Comparison of ENCODE assay signal across 7 mouse cellular contexts in the genomic region with DNA sequence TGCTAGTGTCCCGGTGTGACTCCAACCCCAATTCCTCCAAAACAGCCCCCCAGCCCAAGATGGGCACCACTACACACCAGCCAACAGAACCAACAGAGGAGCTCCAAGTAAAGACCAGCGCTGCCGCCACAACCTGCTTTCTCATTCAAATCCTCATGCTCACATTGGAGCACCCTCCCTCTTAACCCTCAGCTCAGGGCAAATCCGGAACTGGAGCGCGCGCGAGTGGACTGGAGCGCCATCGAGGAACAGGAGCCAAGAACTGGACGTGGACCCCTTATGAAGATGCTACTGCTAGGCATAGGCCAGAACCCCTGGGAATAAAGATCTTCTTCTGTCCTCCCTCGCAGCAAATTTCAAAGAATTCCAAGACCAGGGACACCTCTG. TPM values are rescaled to one million over a fixed set of nuclear protein-coding genes. Genes with fewer than 3 reads are reported as not detected.
DNase-seq lines count a peak whose midpoint lies in the region; ATAC-seq and TF ChIP-seq lines count a peak whose summit lies in the region.

A gene (minus strand): TSS at position 164 of the 387 bp plus-strand sequence.

- H3K4me1 ChIP-seq in ES-E14 (ENCODE audit: control insufficient read depth in 2 of 2, insufficient read depth in 2 of 2, low read length in 2 of 2, poor library complexity in 1 of 2), result no peaks in the 10 kb centered on the region
- H3K4me1 ChIP-seq in embryonic facial prominence, embryonic 11.5 days (ENCODE audit: control insufficient read depth, insufficient read depth, low read length), result no peaks in the 10 kb centered on the region; the same call in 1 of the 2 replicates

- in situ Hi-C loops in ES-E14 (cut with MboI; ENCODE audit: low sequenced_read_pairs in 2 of 2, unreplicated experiment in 2 of 2), result no loop called here

- H3K9ac ChIP-seq in ES-E14 (ENCODE audit: insufficient read depth, low read depth, low read length, poor library complexity, severe bottlenecking), result peak within 1 kb of the TSS; percentile 80
- H3K9ac ChIP-seq in embryonic facial prominence, embryonic 11.5 days (replicated peaks; ENCODE audit: low read length), result peak within 1 kb of the TSS; percentile 69

- no peaks in the 10 kb centered on the region for H3K9me3 ChIP-seq in ES-E14 (ENCODE audit: control insufficient read depth, insufficient read depth, low read depth, low read length)
- no peaks in the 10 kb centered on the region for H3K9me3 ChIP-seq in embryonic facial prominence, embryonic 11.5 days (replicated peaks; ENCODE audit: control insufficient read depth, low read length)

- 1% methylated on average over 12 of the region's 12 CpGs for WGBS in embryonic facial prominence, embryonic 11.5 days

- peak within 1 kb of the TSS; percentile 95 for H3K4me2 ChIP-seq in embryonic facial prominence, embryonic 11.5 days (ENCODE audit: low read depth, low read length)

- no peak within 1 kb of the TSS for H3K27ac ChIP-seq in ES-E14 (ENCODE audit: insufficient read depth, low read depth, low read length, poor library complexity, severe bottlenecking)
- 0 out of 2 replicates have a peak within 1 kb of the TSS, but pooled peaks have one; percentile 47 for H3K27ac ChIP-seq in embryonic facial prominence, embryonic 11.5 days (replicated peaks; ENCODE audit: low read depth, low read length)

- ATAC-seq in embryonic facial prominence, embryonic 11.5 days (replicated peaks; ENCODE audit: insufficient number of reproducible peaks, low FRiP score, low TSS enrichment, low read depth), result peak; percentile 64
- ATAC-seq in hematopoietic stem cell, adult 5-6 weeks (replicated peaks in 1 of 2; ENCODE audit: insufficient read depth in 1 of 2, low FRiP score in 2 of 2, low TSS enrichment in 1 of 2, low read depth in 1 of 2, poor library complexity in 2 of 2, severe bottlenecking in 2 of 2), result peak; percentile 91 to 93

- peak within 1 kb of the TSS; percentile 70 to 77 for H3K4me3 ChIP-seq in ES-E14 (ENCODE audit: insufficient read depth in 1 of 2, low read depth in 1 of 2, low read length in 2 of 2, poor library complexity in 1 of 2, severe bottlenecking in 1 of 2)
- H3K4me3 ChIP-seq in embryonic facial prominence, embryonic 11.5 days (ENCODE audit: low read depth, low read length), result peak within 1 kb of the TSS; percentile 70

- no peaks in the 10 kb centered on the region for H3K36me3 ChIP-seq in ES-E14 (ENCODE audit: control insufficient read depth, insufficient read depth, low read length, poor library complexity, severe bottlenecking)
- H3K36me3 ChIP-seq in embryonic facial prominence, embryonic 11.5 days (replicated peaks; ENCODE audit: control insufficient read depth, insufficient read depth, low read depth, low read length), result no peaks in the 10 kb centered on the region

- peak; percentile 68 for DNase-seq in ES-E14 (ENCODE audit: low read depth, low spot score)
- DNase-seq in adrenal gland, adult 18-20 months (ENCODE audit: low spot score in 2 of 2), result peak; percentile 9 to 28
- DNase-seq in embryonic facial prominence, embryonic 11.5 days (ENCODE audit: low spot score), result peak; percentile 87
- DNase-seq in layer of hippocampus, postnatal 36 days, result peak; percentile 8 to 21
- DNase-seq in lung, postnatal 4 days, result peak; percentile 49 to 60
- DNase-seq in right cerebral cortex, postnatal 25 days, result peak; percentile 29

- H3K27me3 ChIP-seq in embryonic facial prominence, embryonic 11.5 days (ENCODE audit: control insufficient read depth, insufficient read depth, low read length), result no peaks in the 10 kb centered on the region

TF ChIP-seq in ES-E14, 5 proteins besides CTCF, POLR2A, EP300 and RAD21:
- TF ChIP-seq ZNF384 (IDR thresholded peaks at IDR 0.05; ENCODE audit: low read depth, low read length) (no peak), HCFC1 (IDR thresholded peaks at IDR 0.05; ENCODE audit: borderline replicate concordance, insufficient read depth, low read length) (no peak), MAFK (IDR thresholded peaks at IDR 0.05; ENCODE audit: insufficient read depth, low read depth, low read length) (no peak), ZC3H11A (IDR thresholded peaks at IDR 0.05; ENCODE audit: borderline replicate concordance, low read depth, low read length) (no peak), CHD2 (IDR thresholded peaks at IDR 0.05; ENCODE audit: low read depth, low read length) (no peak)

RNA-seq across cellular contexts. Expression of the gene that starts here (rescaled TPM):
- total RNA-seq in ES-E14 (2012; rRNA removed), result 3.9 and 6.0 TPM in 2 replicates
- total RNA-seq in adrenal gland, adult 18-20 months (2021), result under 1 TPM in 1 of 2 experiments, not detected in 1; 0.06 TPM
- polyA plus RNA-seq in embryonic facial prominence, embryonic 11.5 days (2014; fragmentation: Nextera tagmentation; extraction: Ambion mirVana), result 13.8 and 16.5 TPM in 2 replicates
- 0.10 and 0.38 TPM in 2 replicates for total RNA-seq in hematopoietic stem cell, adult 5-6 weeks (2017)
- 1 to 10 TPM; 4.7 to 6.2 TPM for total RNA-seq in layer of hippocampus, postnatal 36 days (2021)

Comparison
In these comparisons a context has a peak if more than half of its experiments do, and no peak if none do; other contexts are left out.
1. Peak in DNase-seq in adrenal gland, adult 18-20 months; RNA of the gene not detected or under 1 TPM.
2. Peak in ATAC-seq in hematopoietic stem cell, adult 5-6 weeks; RNA of the gene not detected or under 1 TPM.
3. DNase-seq: peak in every context shown above with its lines; median percentile 87 in embryonic facial prominence, embryonic 11.5 days; 68 in ES-E14; 54 in lung, postnatal 4 days; 29 in right cerebral cortex, postnatal 25 days; 18 in adrenal gland, adult 18-20 months; 14 in layer of hippocampus, postnatal 36 days.